Mouse (Mus musculus): ENCODE measurements around the gene Tex33.
"Not testable (repeated sequence)": the region's sequence is repeated elsewhere in the genome, so short reads cannot be mapped to it uniquely, and the experiment has no call there.

Tex33 gene

GRCm38 (mm10) chr15:78374204-78374603 lies 21.5 kb downstream of the Tex33 start:
- DNase-seq (ENCODE audit: low spot score), result no peak

GRCm38 (mm10) chr15:78372796-78373195 lies 22.9 kb downstream of the Tex33 start:
- DNase-seq (ENCODE audit: low spot score), result no peak

GRCm38 (mm10) chr15:78369641-78370040 lies 26.1 kb downstream of the Tex33 start:
- DNase-seq (ENCODE audit: low spot score), result no peak

- peak; percentile 28 for DNase-seq (ENCODE audit: low spot score)
Measured at GRCm38 (mm10) chr15:78368926-78369346, 26.8 kb downstream of the Tex33 start.

GRCm38 (mm10) chr15:78367811-78368210 lies 27.9 kb downstream of the Tex33 start:
- no peak for DNase-seq (ENCODE audit: low spot score)

GRCm38 (mm10) chr15:78366875-78367274 lies 28.8 kb downstream of the Tex33 start:
- no peak for DNase-seq (ENCODE audit: low spot score)

GRCm38 (mm10) chr15:78365916-78366315 lies 29.8 kb downstream of the Tex33 start:
- no peak for DNase-seq (ENCODE audit: low spot score)

GRCm38 (mm10) chr15:78355548-78355947 lies 40.2 kb downstream of the Tex33 start:
- DNase-seq (ENCODE audit: low spot score), result no peak

- no peak for DNase-seq (ENCODE audit: low spot score)
Measured at GRCm38 (mm10) chr15:78354958-78355357, 40.8 kb downstream of the Tex33 start.

GRCm38 (mm10) chr15:78351586-78352165 lies 44.0 kb downstream of the Tex33 start:
- DNase-seq (ENCODE audit: low spot score), result no peak

GRCm38 (mm10) chr15:78344567-78344966 lies 51.1 kb downstream of the Tex33 start:
- no peak for DNase-seq (ENCODE audit: low spot score)

GRCm38 (mm10) chr15:78343683-78344082 lies 52.0 kb downstream of the Tex33 start:
- no peak for DNase-seq (ENCODE audit: low spot score)

GRCm38 (mm10) chr15:78340919-78341318 lies 54.8 kb downstream of the Tex33 start:
- not testable (repeated sequence) for DNase-seq (ENCODE audit: low spot score)

GRCm38 (mm10) chr15:78339627-78340423 lies 55.9 kb downstream of the Tex33 start:
- DNase-seq (ENCODE audit: low spot score), result peak; percentile 39

- no peak for DNase-seq (ENCODE audit: low spot score)
Measured at GRCm38 (mm10) chr15:78334380-78334779, 61.3 kb downstream of the Tex33 start.

- DNase-seq (ENCODE audit: low spot score), result no peak
Measured at GRCm38 (mm10) chr15:78332981-78333380, 62.7 kb downstream of the Tex33 start.

- no peak for DNase-seq (ENCODE audit: low spot score)
Measured at GRCm38 (mm10) chr15:78331523-78332340, 64.0 kb downstream of the Tex33 start.

- DNase-seq (ENCODE audit: low spot score), result no peak
Measured at GRCm38 (mm10) chr15:78330706-78331105, 65.0 kb downstream of the Tex33 start.

- DNase-seq (ENCODE audit: low spot score), result not testable (repeated sequence)
Measured at GRCm38 (mm10) chr15:78329972-78330371, 65.7 kb downstream of the Tex33 start.

- no peak for DNase-seq (ENCODE audit: low spot score)
Measured at GRCm38 (mm10) chr15:78328520-78329097, 67.1 kb downstream of the Tex33 start.

Data from testis, postnatal 14 days (tissue).